Mouse (Mus musculus): ENCODE measurements around the gene Gm9817.

GRCm38 (mm10) chr13:45049261-45050020 is 29.1 kb upstream of the Gm9817 start:
- TF ChIP-seq CTCF (IDR thresholded peaks at IDR 0.05; ENCODE audit: low read depth), result no peak
- no peak for TF ChIP-seq EP300 (optimal IDR thresholded peaks at IDR 0.05)
